Comparison of ENCODE assay signal across 23 mouse cellular contexts in the genomic region with DNA sequence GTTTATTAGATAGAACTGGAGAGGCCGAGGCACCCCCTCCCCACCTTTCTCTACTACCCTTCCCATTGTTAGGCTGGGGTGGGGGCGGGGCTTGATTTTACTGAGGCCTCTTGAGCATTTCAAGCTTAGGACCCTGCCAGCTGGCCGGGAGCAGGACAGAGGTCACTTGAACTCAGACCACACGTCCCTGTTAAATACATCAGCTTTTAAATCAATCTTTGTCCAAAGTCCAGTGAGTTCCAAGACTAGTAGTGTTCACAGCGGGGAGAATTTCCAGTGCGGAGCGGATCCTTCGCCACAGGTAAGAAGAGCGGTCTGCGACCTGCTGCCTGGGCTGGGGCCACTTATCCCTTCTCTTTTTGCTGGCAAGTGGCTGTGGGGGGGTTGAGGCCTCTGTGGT. TPM values are rescaled to one million over a fixed set of nuclear protein-coding genes. Genes with fewer than 3 reads are reported as not detected.
A peak's percentile ranks its signal among the peaks of the same experiment; 100 is the strongest.
DNase-seq lines count a peak whose midpoint lies in the region; ATAC-seq and TF ChIP-seq lines count a peak whose summit lies in the region.
"Had no signal": no experiment of that assay in that cellular context is flagged by ENCODE, and none has a peak within 500 bp of the region (broad histone marks: within the 10 kb centered on the region; RNA-seq: fewer than 3 reads in every experiment).

No protein-coding gene starts in this region.

- peak; percentile 4 for DNase-seq in midbrain, embryonic 11.5 days (ENCODE audit: low spot score, missing footprints)
- DNase-seq in midbrain, postnatal 0 days (ENCODE audit: low spot score): no peak
- DNase-seq in kidney, adult 8-10 months: peak; percentile 87
- DNase-seq in kidney, postnatal 25 days: peak; percentile 73 to 89
- no peak for DNase-seq in heart, postnatal 10 days
- no peak for DNase-seq in cerebellum, adult 9-11 months
- DNase-seq in cerebellum, postnatal 10 days: no peak
- DNase-seq: adrenal gland, adult 8-10 months; B cell, adult 2 months; cerebellum, postnatal 25 days; forebrain, postnatal 0 days; heart, adult 18-20 months; right cerebral cortex, adult 18-20 months; thymus, adult 18-20 months had no signal

- no peak for TF ChIP-seq CTCF in midbrain, postnatal 0 days (IDR thresholded peaks at IDR 0.05)
- TF ChIP-seq CTCF in small intestine, adult 2 months (IDR thresholded peaks at IDR 0.05; ENCODE audit: extremely low read depth, insufficient read length, insufficient replicate concordance, low read depth, low read length): no peak

- 73% methylated on average over 10 of the region's 10 CpGs for WGBS in midbrain, embryonic 11.5 days
- 80% methylated on average over 10 of the region's 10 CpGs for WGBS in midbrain, postnatal 0 days
- 63% methylated on average over 10 of the region's 10 CpGs for WGBS in small intestine, adult 2 months

- no peaks in the 10 kb centered on the region for H3K9me3 ChIP-seq in midbrain, embryonic 11.5 days (ENCODE audit: control insufficient read depth, low read length)
- no peaks in the 10 kb centered on the region for H3K9me3 ChIP-seq in midbrain, postnatal 0 days (ENCODE audit: low read length)
- H3K9me3 ChIP-seq: embryonic facial prominence, embryonic 10.5 days; limb, embryonic 12.5 days; midbrain, embryonic 15.5 days had no signal

- no peak overlapping the region for H3K27ac ChIP-seq in midbrain, embryonic 11.5 days (ENCODE audit: low read depth, low read length)
- H3K27ac ChIP-seq in midbrain, postnatal 0 days (ENCODE audit: low read depth, low read length): no peak overlapping the region
- peak overlapping the region; percentile 90 for H3K27ac ChIP-seq in small intestine, adult 2 months (ENCODE audit: insufficient read depth, low read depth, low read length)
- H3K27ac ChIP-seq: embryonic facial prominence, embryonic 10.5 days; limb, embryonic 12.5 days; midbrain, embryonic 15.5 days had no signal

- no peak overlapping the region for H3K4me2 ChIP-seq in midbrain, embryonic 11.5 days
- no peak overlapping the region for H3K4me2 ChIP-seq in midbrain, postnatal 0 days (ENCODE audit: low read depth, low read length, poor library complexity, severe bottlenecking)
- H3K4me2 ChIP-seq: limb, embryonic 12.5 days; midbrain, embryonic 15.5 days had no signal

- no peak overlapping the region for H3K9ac ChIP-seq in midbrain, embryonic 11.5 days (ENCODE audit: low read length)
- no peak overlapping the region for H3K9ac ChIP-seq in midbrain, postnatal 0 days (replicated peaks; ENCODE audit: low read length, poor library complexity, severe bottlenecking)
- H3K9ac ChIP-seq: forebrain, postnatal 0 days; limb, embryonic 12.5 days; midbrain, embryonic 15.5 days had no signal

- no peak; the same call in 1 of the 2 replicates for TF ChIP-seq POLR2A in small intestine, adult 2 months (IDR thresholded peaks at IDR 0.05; ENCODE audit: low read depth, low read length)

- intact Hi-C loops in heart, postnatal 10 days (cut with DNase I): no loop called here

- H3K4me3 ChIP-seq in midbrain, embryonic 11.5 days (ENCODE audit: low read depth, low read length): no peak overlapping the region
- no peak overlapping the region for H3K4me3 ChIP-seq in midbrain, postnatal 0 days (ENCODE audit: low read depth, low read length)
- H3K4me3 ChIP-seq in small intestine, adult 2 months (ENCODE audit: low read depth, low read length): peak overlapping the region; percentile 68
- H3K4me3 ChIP-seq: embryonic facial prominence, embryonic 10.5 days; limb, embryonic 12.5 days; midbrain, embryonic 15.5 days had no signal

- no peaks in the 10 kb centered on the region for H3K27me3 ChIP-seq in midbrain, embryonic 11.5 days (ENCODE audit: control insufficient read depth, insufficient read depth, low read length)
- H3K27me3 ChIP-seq in midbrain, postnatal 0 days (ENCODE audit: insufficient read depth, low read length): no peaks in the 10 kb centered on the region
- H3K27me3 ChIP-seq in small intestine, adult 2 months (ENCODE audit: control insufficient read depth, insufficient read depth, low read length): no peaks in the 10 kb centered on the region
- H3K27me3 ChIP-seq: limb, embryonic 12.5 days; midbrain, embryonic 15.5 days had no signal

- H3K4me1 ChIP-seq in midbrain, embryonic 11.5 days (ENCODE audit: control insufficient read depth, insufficient read depth, low read length): 0 out of 2 replicates have a peak, but pooled peaks cover 2% of the 10 kb centered on the region
- H3K4me1 ChIP-seq in midbrain, postnatal 0 days (ENCODE audit: insufficient read depth, low read length): no peaks in the 10 kb centered on the region
- peaks cover 16% of the 10 kb centered on the region; the same call in 1 of the 2 replicates for H3K4me1 ChIP-seq in small intestine, adult 2 months (ENCODE audit: control insufficient read depth, insufficient read depth, insufficient read length, low read length)

- no peak for ATAC-seq in midbrain, embryonic 11.5 days (ENCODE audit: low FRiP score)
- ATAC-seq in midbrain, postnatal 0 days (ENCODE audit: low FRiP score): no peak
- ATAC-seq: forebrain, postnatal 0 days; lung, postnatal 0 days; midbrain, embryonic 15.5 days had no signal

- H3K36me3 ChIP-seq in midbrain, embryonic 11.5 days (ENCODE audit: control insufficient read depth, insufficient read depth, low read length): no peaks in the 10 kb centered on the region
- H3K36me3 ChIP-seq in midbrain, postnatal 0 days (ENCODE audit: insufficient read depth, low read length): no peaks in the 10 kb centered on the region
- H3K36me3 ChIP-seq in small intestine, adult 2 months (ENCODE audit: control insufficient read depth, insufficient read depth, low read length): peaks cover 3% of the 10 kb centered on the region; the same call in 1 of the 2 replicates
- H3K36me3 ChIP-seq: embryonic facial prominence, embryonic 10.5 days; limb, embryonic 12.5 days; midbrain, embryonic 15.5 days had no signal

RNA-seq across cellular contexts. Expression of gene Cd160, which starts 0.7 kb away (rescaled TPM):
- polyA plus RNA-seq in midbrain, embryonic 11.5 days (2014; fragmentation: Nextera tagmentation; extraction: Ambion mirVana): 0.12 TPM in 1 of 2 replicates, not detected in the other
- total RNA-seq in midbrain, postnatal 0 days (2014; rRNA removed): not detected in 2 replicates
- polyA plus RNA-seq in midbrain, postnatal 0 days (2015; fragmentation: Nextera tagmentation; extraction: Ambion mirVana): 0.06 and 0.21 TPM in 2 replicates
- polyA plus RNA-seq in small intestine, adult 2 months (2012; rRNA removed): 2.4 and 3.4 TPM in 2 replicates
- total RNA-seq in heart, postnatal 10 days (2021): not detected
- total RNA-seq: forebrain, postnatal 0 days; gastrocnemius, adult 18-20 months; heart, adult 18-20 months; left cerebral cortex, adult 8-10 months had no signal
- polyA plus RNA-seq: heart, embryonic 14.5 days had no signal

RNA-seq across cellular contexts. Expression of gene Pdzk1, which starts 0.8 kb away (rescaled TPM):
- polyA plus RNA-seq in midbrain, embryonic 11.5 days (2014; fragmentation: Nextera tagmentation; extraction: Ambion mirVana): 0.38 and 0.50 TPM in 2 replicates
- 0.27 TPM in 1 of 2 replicates, not detected in the other for total RNA-seq in midbrain, postnatal 0 days (2014; rRNA removed)
- polyA plus RNA-seq in midbrain, postnatal 0 days (2015; fragmentation: Nextera tagmentation; extraction: Ambion mirVana): 0.14 TPM in 1 of 2 replicates, not detected in the other
- polyA plus RNA-seq in small intestine, adult 2 months (2012; rRNA removed): 11.4 and 58.3 TPM in 2 replicates
- total RNA-seq in heart, postnatal 10 days (2021): under 1 TPM; 0.17 to 0.31 TPM
- total RNA-seq: forebrain, postnatal 0 days; heart, adult 18-20 months; megakaryocyte progenitor cell, adult 5-6 weeks had no signal
- polyA plus RNA-seq: heart, embryonic 14.5 days; limb, embryonic 12.5 days had no signal

Comparison
In these comparisons a context has a peak if more than half of its experiments do, and no peak if none do; other contexts are left out.
1. DNase-seq: peak in midbrain, embryonic 11.5 days (single experiment), kidney, adult 8-10 months (2 of 2) and kidney, postnatal 25 days (2 of 2); none in midbrain, postnatal 0 days (single experiment), heart, postnatal 10 days (0 of 2), cerebellum, adult 9-11 months (single experiment) and cerebellum, postnatal 10 days (0 of 2).